Mouse (Mus musculus): ENCODE data around the gene Plekhg4.

Plekhg4 gene

GRCm38 (mm10) chr8:105373032-105373431 lies at the start of gene Plekhg4:
Gene Plekhg4, plus strand, starts transcription at chr8:105373274.
- DNase-seq (ENCODE audit: low spot score), result no peak

GRCm38 (mm10) chr8:105325641-105326093 lies 47.4 kb upstream of the Plekhg4 start:
- no peak for DNase-seq (ENCODE audit: low spot score)

- DNase-seq (ENCODE audit: low spot score), result peak; percentile 90
Observed at GRCm38 (mm10) chr8:105326141-105326672, 46.9 kb upstream of the Plekhg4 start, which contains the start of the genes Lrrc29 and Tmem208. Gene Lrrc29, minus strand, starts transcription at chr8:105326278. Gene Tmem208, plus strand, starts transcription at chr8:105326354.

GRCm38 (mm10) chr8:105326968-105327367 lies 46.1 kb upstream of the Plekhg4 start:
- DNase-seq (ENCODE audit: low spot score), result no peak

GRCm38 (mm10) chr8:105330325-105330724 lies 42.7 kb upstream of the Plekhg4 start:
- DNase-seq (ENCODE audit: low spot score), result no peak

- DNase-seq (ENCODE audit: low spot score), result no peak
Observed at GRCm38 (mm10) chr8:105331469-105331868, 41.6 kb upstream of the Plekhg4 start.

GRCm38 (mm10) chr8:105331931-105332330 lies 41.1 kb upstream of the Plekhg4 start:
- no peak for DNase-seq (ENCODE audit: low spot score)

- DNase-seq (ENCODE audit: low spot score), result no peak
Observed at GRCm38 (mm10) chr8:105332523-105332922, 40.6 kb upstream of the Plekhg4 start.

GRCm38 (mm10) chr8:105336373-105337130 lies 36.5 kb upstream of the Plekhg4 start:
- DNase-seq (ENCODE audit: low spot score), result no peak

- no peak for DNase-seq (ENCODE audit: low spot score)
Observed at GRCm38 (mm10) chr8:105338992-105339391, 34.1 kb upstream of the Plekhg4 start.

GRCm38 (mm10) chr8:105339886-105340635 lies 33.0 kb upstream of the Plekhg4 start:
- no peak for DNase-seq (ENCODE audit: low spot score)

- no peak for DNase-seq (ENCODE audit: low spot score)
Observed at GRCm38 (mm10) chr8:105341399-105341798, 31.7 kb upstream of the Plekhg4 start.

- no peak for DNase-seq (ENCODE audit: low spot score)
Observed at GRCm38 (mm10) chr8:105342768-105343167, 30.3 kb upstream of the Plekhg4 start.

- DNase-seq (ENCODE audit: low spot score), result no peak
Observed at GRCm38 (mm10) chr8:105343791-105344574, 29.1 kb upstream of the Plekhg4 start.

- DNase-seq (ENCODE audit: low spot score), result no peak
Observed at GRCm38 (mm10) chr8:105345061-105345975, 27.8 kb upstream of the Plekhg4 start.

- no peak for DNase-seq (ENCODE audit: low spot score)
Observed at GRCm38 (mm10) chr8:105346611-105347427, 26.3 kb upstream of the Plekhg4 start.

GRCm38 (mm10) chr8:105347428-105348221 lies 25.4 kb upstream of the Plekhg4 start, which contains the start of gene Fhod1:
Gene Fhod1, minus strand, starts transcription at chr8:105347953.
- peak; percentile 74 for DNase-seq (ENCODE audit: low spot score)

- DNase-seq (ENCODE audit: low spot score), result no peak
Observed at GRCm38 (mm10) chr8:105348450-105349095, 24.5 kb upstream of the Plekhg4 start, which contains the start of gene Slc9a5. Gene Slc9a5, plus strand, starts transcription at chr8:105348843.

Data from urinary bladder, postnatal 10 days (tissue).